Mouse (Mus musculus) kidney, postnatal 36 days (tissue): Measurements from ENCODE around the gene Stk38.

Source experiments
- DNase-seq, 2 experiments: peaks; one replicate each; pipeline ENCODE4 v3.0.0; 2021 to 2022; ENCODE audit warnings: mixed read lengths in 2 of 2

The Stk38 gene

DNA sequence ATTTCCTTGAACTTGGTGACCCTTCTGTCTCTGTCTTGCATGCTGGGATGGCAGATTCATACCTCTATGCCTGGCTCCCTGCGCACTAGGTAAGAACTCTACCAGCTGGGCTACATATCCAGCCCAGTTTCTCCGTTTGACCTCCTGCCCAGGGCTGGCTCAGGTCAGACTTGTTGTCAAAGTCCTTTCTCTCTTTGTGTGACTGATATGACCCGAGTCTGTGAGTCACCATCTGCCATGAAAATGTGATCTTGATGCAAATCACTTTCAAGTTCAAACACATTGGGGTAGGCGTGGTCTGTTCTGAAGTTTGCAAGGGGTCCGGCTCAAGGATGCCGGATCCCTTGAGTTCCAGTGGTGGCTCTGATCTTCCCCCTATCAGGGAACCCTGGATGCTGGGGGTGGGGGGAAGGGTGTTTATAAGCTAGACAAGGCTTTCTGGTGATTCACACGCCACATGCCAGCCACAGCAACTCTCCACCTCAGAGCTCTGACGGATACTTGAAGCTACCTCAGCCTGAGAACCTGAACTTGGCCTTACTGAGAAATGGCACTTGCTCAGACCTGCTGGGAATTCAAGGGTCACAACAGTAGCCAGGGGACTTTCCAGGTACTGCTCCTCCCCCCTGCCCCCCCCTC, 82.7 kb downstream of the Stk38 start:
- DNase-seq = no peak

DNA sequence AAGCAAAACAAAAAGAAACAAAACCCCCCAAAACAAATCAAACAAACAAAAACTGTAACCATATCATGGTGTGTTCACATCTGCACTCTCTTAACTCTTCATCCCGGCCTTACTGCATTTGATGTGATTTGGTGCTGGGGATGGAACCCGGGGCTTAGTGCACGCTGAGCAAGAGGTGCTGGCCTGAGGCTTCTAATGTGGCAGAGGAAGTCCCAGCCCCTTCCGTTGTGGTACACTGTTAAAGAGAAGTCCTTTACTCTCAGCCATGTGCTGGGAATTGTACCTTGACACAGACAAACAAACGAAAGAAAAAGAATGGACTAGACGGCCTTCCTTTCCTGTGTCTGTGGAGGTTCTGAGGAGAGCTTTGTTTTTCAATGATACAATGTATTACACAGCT, 85.7 kb downstream of the Stk38 start:
- DNase-seq = no peak

DNA sequence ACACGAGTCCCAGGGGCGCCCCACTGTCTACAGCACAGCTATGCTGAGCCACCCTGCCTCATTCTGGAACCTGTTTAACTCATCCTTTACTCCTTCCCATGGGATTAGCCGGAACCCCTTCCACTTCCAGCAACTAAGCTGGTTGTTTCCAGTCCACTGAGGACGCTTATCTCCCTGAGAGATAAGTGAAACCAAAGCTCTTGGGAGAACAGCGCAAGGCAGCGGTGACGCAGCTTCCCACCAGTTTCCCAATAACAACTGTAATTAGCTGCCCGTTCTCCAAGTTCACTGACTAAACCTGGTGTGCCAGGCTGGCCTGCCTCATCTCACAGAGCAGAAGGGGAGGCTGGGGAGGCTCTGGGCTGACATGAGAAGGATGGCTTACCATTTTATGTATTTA, 86.7 kb downstream of the Stk38 start:
- no peak for DNase-seq
